Mouse (Mus musculus) forebrain, embryonic 14.5 days (tissue): ENCODE measurements at regions not wholly inside any gene's neighbourhood (a gene's known extent, or its start where the extent isn't known, plus 50 kb on each side); places are given as distances from the start of the nearest gene placed in this dataset.
"Not testable (repeated sequence)": the region's sequence is repeated elsewhere in the genome, so short reads cannot be mapped to it uniquely, and the experiment has no call there.

Experiments used
- ATAC-seq: fragments of 200-750 bp; cut with Nextera tagmentation; 2 replicates; pipeline ENCODE4 v1.8.0; 2017; ENCODE audit warnings: mild to moderate bottlenecking, moderate library complexity
- DNase-seq: peaks from one replicate; pipeline ENCODE4 v3.0.0-alpha.2; 2015; ENCODE audit warnings: low spot score
- H3K27ac ChIP-seq: fragments of 300-500 bp; sonication (generic); 2 replicates; pipeline ENCODE4 v1.5.1; 2014; ENCODE audit warnings: low read depth, mild to moderate bottlenecking, control low read depth, low read length, moderate library complexity
- H3K27me3 ChIP-seq: fragments of 300-500 bp; sonication (generic); replicated peaks from 2 replicates; pipeline ENCODE4 v1.6.1; 2014; ENCODE audit warnings: low read length, control low read depth, mixed read lengths; ENCODE audit not compliant: control insufficient read depth, insufficient read depth
- H3K36me3 ChIP-seq: fragments of 300-500 bp; sonication (generic); 2 replicates; pipeline ENCODE4 v1.6.1; 2014; ENCODE audit warnings: low read length, control low read depth; ENCODE audit not compliant: control insufficient read depth, insufficient read depth
- H3K4me1 ChIP-seq: fragments of 300-500 bp; sonication (generic); 2 replicates; pipeline ENCODE4 v1.6.1; 2014; ENCODE audit warnings: antibody characterized with exemption, low read length, control low read depth; ENCODE audit not compliant: control insufficient read depth, insufficient read depth
- H3K4me2 ChIP-seq: fragments of 300-500 bp; sonication (generic); 2 replicates; pipeline ENCODE4 v1.6.1; 2014; ENCODE audit warnings: mild to moderate bottlenecking, control low read depth, low read length
- H3K4me3 ChIP-seq: fragments of 300-500 bp; sonication (generic); 2 replicates; pipeline ENCODE4 v1.5.1; 2014; ENCODE audit warnings: low read depth, low read length, control low read depth
- H3K9ac ChIP-seq: fragments of 300-500 bp; sonication (generic); 2 replicates; pipeline ENCODE4 v1.6.1; 2014; ENCODE audit warnings: mild to moderate bottlenecking, low read length, control low read depth, moderate library complexity
- H3K9me3 ChIP-seq: fragments of 300-500 bp; sonication (generic); replicated peaks from 2 replicates; pipeline ENCODE4 v1.6.1; 2016; ENCODE audit warnings: low read length, control low read depth, mixed read lengths; ENCODE audit not compliant: control insufficient read depth
- WGBS: fragments of 180-500 bp; shearing (Covaris S2); extraction: QIAGEN DNeasy Blood & Tissue Kit; methylation state at CpG from one replicate; pipeline ENCODE4 v1.1.7; 2014; 5-methylcytosine and 5-hydroxymethylcytosine counted together

DNA sequence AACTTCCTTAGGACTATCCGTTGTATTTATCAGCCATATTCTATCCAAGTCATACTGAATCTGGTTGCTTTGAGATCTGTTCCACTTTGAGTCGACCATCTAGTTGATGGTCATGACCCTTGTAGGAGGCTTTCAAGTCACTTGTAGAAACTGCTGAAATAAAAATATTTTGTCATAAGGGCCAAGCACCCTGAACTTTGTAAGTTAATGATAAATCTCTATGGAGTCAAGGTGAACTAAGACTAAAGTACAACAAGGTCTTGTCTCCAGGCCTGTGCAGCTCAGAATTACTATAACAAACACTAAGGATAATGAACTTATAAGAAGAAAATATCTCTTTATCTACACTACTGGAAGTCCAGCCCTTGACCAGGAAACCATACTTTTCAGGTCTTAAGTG, 193.8 kb upstream of the Plxna2 start:
- WGBS, result 89% methylated on average over 2 of the region's 2 CpGs
- ATAC-seq, result no peak
- Histone ChIP-seq H3K4me3 (no peak overlapping the region), H3K36me3 (no peaks in the 10 kb centered on the region), H3K9ac (no peak overlapping the region), H3K4me2 (no peak overlapping the region), H3K9me3 (no peaks in the 10 kb centered on the region), H3K27me3 (no peaks in the 10 kb centered on the region), H3K4me1 (no peaks in the 10 kb centered on the region), H3K27ac (no peak overlapping the region)
- DNase-seq, result no peak

- DNase-seq (no peak), ATAC-seq (no peak)
- H3K4me3 ChIP-seq, result no peak overlapping the region
- H3K27ac ChIP-seq, result no peak overlapping the region
- no peak overlapping the region for H3K4me2 ChIP-seq
- H3K9ac ChIP-seq, result no peak overlapping the region
- no peaks in the 10 kb centered on the region for H3K9me3 ChIP-seq
- whole genome bisulfite sequencing, result 71% methylated on average over 5 of the region's 5 CpGs
- H3K27me3 ChIP-seq, result no peaks in the 10 kb centered on the region
- no peaks in the 10 kb centered on the region for H3K36me3 ChIP-seq
- H3K4me1 ChIP-seq, result no peaks in the 10 kb centered on the region
These were observed 205.8 kb upstream of the Plxna2 start for GRCm38 (mm10) chr1:194412193-194412592.

- Histone ChIP-seq H3K36me3 (no peaks in the 10 kb centered on the region), H3K27ac (no peak overlapping the region), H3K9me3 (no peaks in the 10 kb centered on the region), H3K9ac (no peak overlapping the region), H3K4me2 (no peak overlapping the region), H3K4me1 (no peaks in the 10 kb centered on the region), H3K27me3 (no peaks in the 10 kb centered on the region), H3K4me3 (no peak overlapping the region)
- DNase-seq (no peak), ATAC-seq (no peak)
- 89% methylated on average over 2 of the region's 2 CpGs for WGBS
These were observed 206.2 kb upstream of the Plxna2 start for GRCm38 (mm10) chr1:194411788-194412187.

- no peak for DNase-seq
- ATAC-seq, result no peak
These were observed 218.7 kb upstream of the Plxna2 start for GRCm38 (mm10) chr1:194399281-194399680.

DNA sequence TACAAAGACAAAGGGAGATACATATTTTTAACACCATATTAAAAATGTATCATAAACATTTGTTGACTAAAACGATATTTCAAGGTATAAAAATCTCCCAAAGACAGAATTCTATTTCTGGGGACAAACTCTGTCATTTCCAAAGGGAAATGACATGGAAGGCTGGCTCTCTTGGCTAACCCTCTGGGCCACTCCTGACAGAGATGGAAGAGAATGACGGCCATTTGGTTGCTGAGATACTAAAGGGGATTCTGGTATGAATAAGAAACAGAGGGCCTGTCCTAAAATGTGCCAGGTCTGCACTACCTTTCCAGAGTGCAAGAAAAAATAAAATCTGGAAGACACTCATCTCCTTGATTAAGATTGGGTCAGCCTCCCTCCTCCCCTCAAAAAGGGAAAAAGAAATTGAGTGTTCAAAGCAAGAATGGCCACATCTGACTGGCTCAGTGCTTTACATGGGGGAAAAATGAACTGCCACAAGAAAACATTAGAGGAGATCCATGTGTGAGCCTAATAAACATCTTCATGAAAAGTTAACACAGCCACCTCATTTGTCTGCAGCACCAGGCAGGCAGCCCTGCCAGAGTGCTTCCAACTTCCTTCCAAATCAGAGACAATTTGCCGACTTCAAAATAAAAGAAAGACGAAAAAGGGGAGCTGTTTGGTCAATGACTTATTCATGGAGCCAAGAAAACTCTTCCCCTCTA, 221.1 kb upstream of the Plxna2 start:
- Histone ChIP-seq H3K36me3 (no peaks in the 10 kb centered on the region), H3K9me3 (no peaks in the 10 kb centered on the region), H3K9ac (no peak overlapping the region), H3K4me1 (no peaks in the 10 kb centered on the region), H3K27me3 (no peaks in the 10 kb centered on the region), H3K4me3 (no peak overlapping the region), H3K4me2 (no peak overlapping the region), H3K27ac (no peak overlapping the region)
- 87% methylated on average over 4 of the region's 4 CpGs for WGBS
- no peak for DNase-seq
- no peak for ATAC-seq

More at GRCm38 (mm10) chr1:194399281-194399680, 218.7 kb upstream of the Plxna2 start:
- Histone ChIP-seq H3K27me3 (no peaks in the 10 kb centered on the region), H3K9me3 (no peaks in the 10 kb centered on the region), H3K4me3 (no peak overlapping the region), H3K9ac (no peak overlapping the region), H3K4me2 (no peak overlapping the region), H3K4me1 (no peaks in the 10 kb centered on the region), H3K36me3 (no peaks in the 10 kb centered on the region), H3K27ac (no peak overlapping the region)

DNA sequence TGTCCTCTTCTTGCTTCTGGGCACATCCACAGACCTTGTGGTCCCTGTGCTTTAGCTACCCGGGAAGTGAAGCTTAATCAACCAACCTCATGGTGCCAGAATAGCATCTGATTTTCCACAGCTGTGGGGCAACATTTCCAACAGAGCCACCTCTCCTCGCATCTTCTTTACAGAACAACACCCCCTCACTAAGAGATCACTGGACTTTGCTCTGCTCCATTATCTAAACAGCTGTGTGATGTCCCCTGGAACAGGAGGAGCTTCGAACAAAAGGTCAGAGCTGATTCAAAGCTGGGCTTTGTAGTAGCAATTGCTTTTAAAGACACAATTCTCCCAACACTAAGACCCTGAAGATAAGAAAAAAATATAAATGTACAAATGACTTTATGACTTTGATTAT, 224.3 kb upstream of the Plxna2 start:
- Histone ChIP-seq H3K9ac (no peak overlapping the region), H3K36me3 (no peaks in the 10 kb centered on the region), H3K9me3 (no peaks in the 10 kb centered on the region), H3K27me3 (no peaks in the 10 kb centered on the region), H3K4me1 (no peaks in the 10 kb centered on the region), H3K4me3 (no peak overlapping the region), H3K27ac (no peak overlapping the region), H3K4me2 (no peak overlapping the region)
- ATAC-seq, result no peak
- 42% methylated on average over 3 of the region's 3 CpGs for WGBS
- no peak for DNase-seq

DNA sequence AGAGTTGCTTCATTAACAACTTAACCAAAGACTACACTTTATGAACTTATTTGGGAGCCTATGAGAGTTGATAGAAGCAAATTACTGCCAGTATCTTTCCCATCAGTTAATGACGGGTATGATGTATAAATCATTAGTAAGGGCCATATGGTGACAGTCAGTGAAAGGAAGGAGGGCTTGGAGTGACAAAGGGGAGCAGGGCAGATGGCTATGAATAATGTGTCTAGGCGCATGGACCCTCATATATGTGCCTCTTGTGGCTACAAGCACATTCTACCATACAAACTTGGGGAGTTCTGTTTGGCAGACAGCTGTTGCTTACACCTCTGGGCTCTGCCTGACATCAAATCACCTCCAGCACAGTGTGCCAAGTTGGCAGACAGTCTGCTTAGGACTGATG, 227.8 kb upstream of the Plxna2 start:
- 58% methylated on average over 2 of the region's 2 CpGs for WGBS
- no peak overlapping the region for H3K4me3 ChIP-seq
- no peaks in the 10 kb centered on the region for H3K9me3 ChIP-seq
- H3K36me3 ChIP-seq, result no peaks in the 10 kb centered on the region
- H3K9ac ChIP-seq, result no peak overlapping the region
- no peak overlapping the region for H3K4me2 ChIP-seq
- no peaks in the 10 kb centered on the region for H3K27me3 ChIP-seq
- ATAC-seq (peak; percentile 83), DNase-seq (peak; percentile 58)
- H3K27ac ChIP-seq, result 0 out of 2 replicates have a peak overlapping the region, but pooled peaks have one; percentile 14
- H3K4me1 ChIP-seq, result no peaks in the 10 kb centered on the region

- Histone ChIP-seq H3K9ac (no peak overlapping the region), H3K27ac (no peak overlapping the region), H3K4me3 (no peak overlapping the region), H3K4me1 (no peaks in the 10 kb centered on the region), H3K27me3 (no peaks in the 10 kb centered on the region), H3K9me3 (no peaks in the 10 kb centered on the region), H3K36me3 (no peaks in the 10 kb centered on the region), H3K4me2 (no peak overlapping the region)
- DNase-seq, result no peak
- ATAC-seq, result no peak
- 56% methylated on average over 1 of the region's 1 CpGs for WGBS
These were observed 239.9 kb upstream of the Plxna2 start for GRCm38 (mm10) chr1:194378135-194378534.

DNA sequence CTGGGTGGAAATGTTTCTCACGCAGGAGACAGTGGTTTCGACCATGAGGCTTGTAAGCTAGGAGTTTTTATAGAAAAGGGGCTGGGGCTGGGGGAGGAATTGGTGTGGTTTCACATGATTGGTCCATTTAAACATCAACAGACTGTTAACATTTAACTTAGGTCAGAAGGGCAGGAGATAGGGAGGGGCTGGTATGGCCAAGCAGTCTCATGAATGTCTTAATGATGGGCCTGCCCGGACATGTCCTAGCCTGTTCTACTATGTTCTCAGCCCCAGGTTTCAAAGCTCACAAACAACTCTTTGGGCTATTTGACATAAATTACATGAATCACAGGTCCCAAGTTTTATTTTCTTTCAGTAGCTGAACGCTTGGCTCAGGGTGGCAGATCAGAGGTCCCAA, 244.5 kb upstream of the Plxna2 start:
- DNase-seq, H3K9me3 ChIP-seq, H3K9ac ChIP-seq, H3K27me3 ChIP-seq, ATAC-seq, H3K36me3 ChIP-seq, H3K27ac ChIP-seq, H3K4me1 ChIP-seq, H3K4me2 ChIP-seq, H3K4me3 ChIP-seq: not testable (repeated sequence)
- 88% methylated on average over 4 of the region's 4 CpGs for WGBS
